Mouse (Mus musculus): Measurements from ENCODE around the gene Mrpl28. TPM values are rescaled to one million over a fixed set of nuclear protein-coding genes. Genes with fewer than 3 reads are reported as not detected.
"Not testable (repeated sequence)": the region's sequence is repeated elsewhere in the genome, so short reads cannot be mapped to it uniquely, and the experiment has no call there.

Mrpl28 gene
- polyA plus RNA-seq, 1 experiment from 2014 or later = 170 TPM

DNA sequence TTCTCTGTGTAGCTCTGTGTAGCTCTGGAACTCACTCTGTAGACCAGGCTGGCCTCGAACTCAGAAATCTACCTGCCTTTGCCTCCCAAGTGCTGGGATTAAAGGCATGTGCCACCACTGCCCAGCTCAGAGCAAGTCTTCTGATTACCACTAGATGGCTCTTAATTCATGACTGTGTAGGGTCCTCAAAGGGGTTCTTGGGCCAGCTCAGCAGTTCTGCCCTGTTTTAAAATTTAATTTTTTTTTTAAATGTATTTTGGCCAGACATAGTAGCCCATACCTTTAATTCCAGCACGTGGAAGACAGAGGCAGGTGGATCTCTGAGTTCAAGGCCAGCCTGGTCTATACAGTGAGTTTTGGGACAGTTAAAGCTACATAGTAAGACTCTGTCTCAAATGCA, 51.9 kb downstream of the Mrpl28 start:
- H3K4me3 ChIP-seq (replicated peaks; ENCODE audit: low read depth, low read length); H3K4me1 ChIP-seq (ENCODE audit: control insufficient read depth, insufficient read depth, low read length); ATAC-seq (ENCODE audit: low FRiP score, low TSS enrichment); DNase-seq; H3K27ac ChIP-seq (replicated peaks; ENCODE audit: low read depth, low read length); H3K4me2 ChIP-seq (ENCODE audit: low read length); H3K9me3 ChIP-seq (ENCODE audit: control insufficient read depth, low read length); H3K27me3 ChIP-seq (ENCODE audit: control insufficient read depth, insufficient read depth, low read length); H3K9ac ChIP-seq (replicated peaks; ENCODE audit: low read length): not testable (repeated sequence)
- H3K36me3 ChIP-seq (ENCODE audit: control insufficient read depth, insufficient read depth, low read length) = peaks cover 21% of the 10 kb centered on the region
- 86% methylated on average over 2 of the region's 2 CpGs for WGBS

Other genes starting within 250 kb of the Mrpl28 start
- gene Mettl26, start 248.4 kb upstream of the Mrpl28 start, polyA plus RNA-seq (2014; fragmentation: Nextera tagmentation; extraction: Ambion mirVana) = 58.2 and 75.9 TPM in 2 replicates
- 0.61 and 0.70 TPM in 2 replicates for gene Wfikkn1, start 242.6 kb upstream of the Mrpl28 start, polyA plus RNA-seq (2014; fragmentation: Nextera tagmentation; extraction: Ambion mirVana)
- 29.4 and 46.9 TPM in 2 replicates for gene Rab40c, start 203.8 kb upstream of the Mrpl28 start, polyA plus RNA-seq (2014; fragmentation: Nextera tagmentation; extraction: Ambion mirVana)
- 53.6 and 57.9 TPM in 2 replicates for gene Pigq, start 178.6 kb upstream of the Mrpl28 start, polyA plus RNA-seq (2014; fragmentation: Nextera tagmentation; extraction: Ambion mirVana)
- 0.16 and 0.32 TPM in 2 replicates for gene Nhlrc4, start 178.5 kb upstream of the Mrpl28 start, polyA plus RNA-seq (2014; fragmentation: Nextera tagmentation; extraction: Ambion mirVana)
- 3.3 and 5.2 TPM in 2 replicates for gene A930017K11Rik, start 170.9 kb upstream of the Mrpl28 start, polyA plus RNA-seq (2014; fragmentation: Nextera tagmentation; extraction: Ambion mirVana)
- 21.1 and 25.7 TPM in 2 replicates for gene Capn15, start 137.7 kb upstream of the Mrpl28 start, polyA plus RNA-seq (2014; fragmentation: Nextera tagmentation; extraction: Ambion mirVana)
- gene Rab11fip3, start 53.9 kb upstream of the Mrpl28 start, polyA plus RNA-seq (2014; fragmentation: Nextera tagmentation; extraction: Ambion mirVana) = 27.4 and 28.6 TPM in 2 replicates
- 21.0 and 21.5 TPM in 2 replicates for gene Decr2, start 33.2 kb upstream of the Mrpl28 start, polyA plus RNA-seq (2014; fragmentation: Nextera tagmentation; extraction: Ambion mirVana)
- gene Nme4, start 27.9 kb upstream of the Mrpl28 start, polyA plus RNA-seq (2014; fragmentation: Nextera tagmentation; extraction: Ambion mirVana) = 17.5 and 23.7 TPM in 2 replicates
- gene Tmem8, start 10.2 kb upstream of the Mrpl28 start, polyA plus RNA-seq (2014; fragmentation: Nextera tagmentation; extraction: Ambion mirVana) = 2.4 and 2.9 TPM in 2 replicates
- 13.4 and 16.9 TPM in 2 replicates for gene Axin1, start 15.2 kb downstream of the Mrpl28 start, polyA plus RNA-seq (2014; fragmentation: Nextera tagmentation; extraction: Ambion mirVana)
- gene Pdia2, start 75.6 kb downstream of the Mrpl28 start, polyA plus RNA-seq (2014; fragmentation: Nextera tagmentation; extraction: Ambion mirVana) = not detected in 2 replicates
- 2.6 and 5.2 TPM in 2 replicates for gene Rgs11, start 79.5 kb downstream of the Mrpl28 start, polyA plus RNA-seq (2014; fragmentation: Nextera tagmentation; extraction: Ambion mirVana)
- 72.7 and 124 TPM in 2 replicates for gene Arhgdig, start 84.3 kb downstream of the Mrpl28 start, polyA plus RNA-seq (2014; fragmentation: Nextera tagmentation; extraction: Ambion mirVana)
- 22.1 and 29.1 TPM in 2 replicates for gene Fam234a, start 120.7 kb downstream of the Mrpl28 start, polyA plus RNA-seq (2014; fragmentation: Nextera tagmentation; extraction: Ambion mirVana)
- 85.7 and 119 TPM in 2 replicates for gene Luc7l, start 129.4 kb downstream of the Mrpl28 start, polyA plus RNA-seq (2014; fragmentation: Nextera tagmentation; extraction: Ambion mirVana)

All from midbrain, embryonic 14.5 days (tissue).